Mouse (Mus musculus) natural killer cell, adult 2 months (primary cell): Measurements from ENCODE around the gene Ntan1.
"Not testable (repeated sequence)": the region's sequence is repeated elsewhere in the genome, so short reads cannot be mapped to it uniquely, and the experiment has no call there.

ENCODE experiments used
- DNase-seq, 2 experiments: peaks; one replicate each; pipeline ENCODE4 v3.0.0; 2022; ENCODE audit warnings: low spot score in 2 of 2

Ntan1 gene

DNA sequence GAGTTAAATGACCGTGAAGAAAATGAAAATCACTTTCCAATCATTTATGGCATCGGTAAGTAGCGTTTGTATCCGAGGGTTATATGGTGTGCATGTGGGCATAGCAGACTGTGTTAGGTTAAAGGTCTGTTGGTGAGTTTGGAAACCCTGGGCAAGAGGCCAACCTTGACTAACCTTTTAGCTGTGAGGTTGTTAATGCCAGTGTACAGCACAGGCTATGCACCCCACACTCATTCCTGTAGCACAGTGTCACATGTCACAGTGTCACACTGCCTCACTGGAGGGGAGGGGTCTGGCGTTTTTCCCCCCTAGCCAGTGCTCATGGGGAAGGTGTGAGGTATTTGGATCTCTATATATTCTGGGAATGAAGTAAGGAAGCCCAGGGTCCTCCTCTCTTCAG, 13.0 kb downstream of the Ntan1 start:
- DNase-seq = no peak

- DNase-seq = no peak
Measured at GRCm38 (mm10) chr16:13834382-13834781, 15.7 kb downstream of the Ntan1 start.

DNA sequence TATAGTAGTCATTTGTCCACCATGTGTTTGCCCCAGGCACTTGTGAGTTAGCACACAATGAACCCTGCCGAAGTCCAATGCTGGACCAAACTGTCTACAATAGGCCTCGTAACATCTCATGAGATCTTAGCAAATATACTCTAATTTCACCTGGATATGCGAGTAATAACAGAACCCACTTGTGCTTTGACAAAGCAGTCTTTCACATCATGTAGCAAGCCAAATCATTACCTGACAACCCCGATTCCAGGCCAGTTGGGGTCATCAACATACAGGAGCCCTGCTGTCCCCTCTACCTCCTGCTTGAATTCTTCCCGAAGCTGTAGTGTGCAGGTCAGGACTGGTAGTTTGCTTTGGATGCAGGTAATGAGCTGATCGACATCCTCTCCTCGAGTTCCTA, 21.4 kb downstream of the Ntan1 start:
- no peak for DNase-seq

- DNase-seq = no peak
Measured at GRCm38 (mm10) chr16:13840956-13841355, 22.3 kb downstream of the Ntan1 start.

DNA sequence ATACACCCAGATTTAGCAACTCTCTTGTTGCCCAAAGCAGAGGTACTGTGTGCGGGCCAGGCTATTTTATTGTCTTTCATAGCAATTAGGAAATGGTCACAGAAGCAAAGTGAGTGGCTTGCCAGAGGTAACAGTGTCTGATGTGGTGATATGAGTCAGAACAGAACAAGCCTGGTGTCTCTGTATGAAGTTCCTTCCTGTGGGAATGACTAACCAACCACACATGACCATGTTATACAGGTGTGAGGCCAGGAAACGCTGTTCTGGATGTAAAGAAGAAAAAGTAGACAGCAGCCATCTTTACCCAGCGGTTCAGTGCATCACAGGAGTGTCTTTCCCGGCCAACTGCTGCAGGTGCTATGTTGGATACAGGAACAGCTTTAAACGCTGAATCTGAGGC, 26.4 kb downstream of the Ntan1 start:
- no peak for DNase-seq

DNA sequence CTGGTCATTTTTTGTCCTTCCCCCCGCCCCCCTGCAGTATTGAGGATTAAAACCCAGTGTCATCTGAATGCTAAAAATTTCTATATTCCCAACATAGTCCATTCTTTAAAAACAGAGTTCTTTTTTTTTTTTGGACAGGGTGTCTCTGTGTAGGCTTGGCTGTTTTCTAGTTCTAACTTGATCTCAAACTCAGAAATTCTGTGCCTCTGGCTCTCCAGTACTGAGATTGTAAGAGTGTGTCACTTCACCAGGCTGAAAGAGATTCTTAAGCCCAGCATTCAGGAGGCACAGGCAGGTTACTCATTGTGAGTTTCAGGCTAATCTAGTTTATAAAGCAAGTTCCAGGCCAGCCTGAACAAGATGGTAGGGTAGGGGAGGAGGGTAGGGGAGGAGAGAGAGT, 28.0 kb downstream of the Ntan1 start:
- no peak for DNase-seq

DNA sequence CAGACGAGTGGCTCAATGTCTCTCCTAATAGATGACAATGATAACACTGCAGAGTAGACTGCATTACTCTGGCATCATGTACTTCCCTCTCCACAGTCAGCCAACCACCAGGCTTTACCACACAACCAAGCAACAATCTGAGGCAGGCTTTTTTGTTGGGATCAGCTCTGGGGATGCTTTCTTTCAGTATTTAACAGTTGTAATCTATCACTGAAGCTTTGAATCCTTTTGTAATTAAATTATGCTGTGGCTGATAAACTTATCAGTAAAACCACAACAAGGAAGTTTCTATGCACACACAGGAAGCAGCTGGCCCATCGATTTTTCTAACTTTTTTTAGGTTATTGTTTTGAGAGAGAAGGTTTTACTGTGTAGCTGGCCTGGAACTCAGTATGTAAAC, 29.7 kb downstream of the Ntan1 start:
- DNase-seq = no peak

GRCm38 (mm10) chr16:13851446-13851845, 32.8 kb downstream of the Ntan1 start:
- DNase-seq = no peak

DNA sequence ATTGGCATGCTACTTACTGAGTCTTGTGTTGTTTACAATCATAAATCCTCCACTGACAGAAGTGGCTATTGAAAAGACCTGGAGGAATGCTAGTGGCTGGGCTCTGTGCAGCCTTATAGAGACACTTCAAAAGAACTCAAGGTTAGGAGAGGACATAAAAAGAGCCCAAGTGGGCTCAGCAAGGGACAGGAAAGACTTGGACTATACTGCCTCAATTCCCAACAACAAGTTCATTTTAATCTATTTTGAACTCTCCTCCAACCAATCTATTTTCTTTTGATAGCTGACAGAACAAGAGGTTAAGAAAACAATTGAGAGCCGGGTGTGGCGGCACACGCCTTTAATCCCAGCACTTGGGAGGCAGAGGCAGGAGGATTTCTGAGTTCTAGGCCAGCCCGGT, 35.2 kb downstream of the Ntan1 start:
- DNase-seq = no peak

- no peak for DNase-seq
Measured at GRCm38 (mm10) chr16:13866076-13866475, 47.4 kb downstream of the Ntan1 start.

DNA sequence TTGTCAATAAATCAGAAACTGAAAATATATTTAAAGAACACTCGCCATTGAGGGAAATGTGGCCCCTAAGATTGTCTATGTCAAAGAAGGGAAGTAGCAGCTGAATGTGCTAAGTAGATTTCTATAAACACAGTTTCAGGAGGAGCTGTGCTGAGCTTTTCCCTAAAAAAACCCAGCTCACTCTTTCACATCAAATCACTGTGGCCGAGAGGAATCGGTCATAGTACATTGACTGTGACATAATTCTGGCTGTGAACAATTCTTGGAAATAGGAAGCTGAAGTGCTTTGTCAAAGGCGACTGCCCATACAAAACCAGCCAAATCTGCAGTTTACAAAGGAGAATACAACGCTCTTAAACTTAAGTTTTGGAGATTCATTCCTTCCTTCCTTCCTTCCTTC, 48.0 kb downstream of the Ntan1 start:
- DNase-seq = no peak

DNA sequence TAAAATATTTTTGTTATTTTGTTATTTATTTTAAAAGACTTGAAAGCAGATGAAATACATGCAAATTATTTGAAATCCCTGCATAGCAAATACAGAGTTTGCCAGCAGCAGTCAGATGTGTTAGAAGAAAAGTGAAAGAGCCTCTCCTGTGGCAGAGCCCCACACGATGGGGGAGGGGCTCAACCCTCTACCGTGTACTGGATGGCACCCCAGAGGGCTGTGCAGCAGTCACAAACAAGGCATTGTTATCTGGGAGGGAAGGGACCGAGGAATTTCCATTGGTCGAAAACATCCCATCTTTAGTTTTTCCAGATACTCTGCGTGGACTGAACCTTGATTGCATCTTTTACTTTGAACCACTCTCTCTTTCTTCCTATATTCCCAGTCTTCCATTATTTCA, 48.8 kb downstream of the Ntan1 start:
- not testable (repeated sequence) for DNase-seq

DNA sequence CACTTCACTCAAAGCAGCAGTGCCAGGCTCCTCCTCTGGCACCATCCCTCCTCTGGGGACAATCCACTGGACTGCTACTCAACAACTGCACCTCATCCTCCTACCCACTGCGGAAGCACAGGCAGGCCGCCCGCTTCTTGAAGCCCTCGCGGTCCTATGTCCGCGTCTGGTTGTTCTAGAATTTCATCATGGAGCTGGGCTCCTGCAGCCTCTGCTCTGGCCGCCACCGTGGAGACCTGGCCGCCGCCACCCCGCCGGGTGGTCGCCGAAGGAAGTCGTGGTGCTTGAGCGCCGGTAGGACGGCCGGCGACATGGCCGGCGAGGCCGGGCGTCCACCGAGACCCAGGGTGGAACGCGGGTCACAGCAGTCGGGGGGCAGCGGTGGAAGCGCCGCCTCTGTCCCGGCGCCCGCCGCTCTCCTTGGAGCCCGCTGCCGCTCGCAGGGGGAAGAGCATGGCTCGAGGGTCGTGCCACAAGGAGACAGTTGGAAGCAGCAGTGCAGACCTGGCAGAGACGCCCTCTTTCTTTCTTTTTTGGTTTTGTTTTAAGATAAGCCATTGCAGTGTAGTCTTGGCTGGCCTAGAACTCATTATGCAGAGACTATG, 49.4 kb downstream of the Ntan1 start:
- DNase-seq = no peak

- no peak for DNase-seq
Measured at GRCm38 (mm10) chr16:13875483-13875882, 56.8 kb downstream of the Ntan1 start.

GRCm38 (mm10) chr16:13883094-13883774, 64.6 kb downstream of the Ntan1 start:
- DNase-seq = no peak
